Mouse (Mus musculus): ENCODE measurements around the gene Ube2l6.
A peak's percentile ranks its signal among the peaks of the same experiment; 100 is the strongest.

GRCm38 (mm10) chr2:84758542-84759127 is 40.0 kb upstream of the Ube2l6 start:
- TF ChIP-seq CTCF (IDR thresholded peaks at IDR 0.05; ENCODE audit: low read depth, low read length), result peak; percentile 51
- TF ChIP-seq POLR2A (IDR thresholded peaks at IDR 0.05; ENCODE audit: extremely low read depth, insufficient read depth, low read length), result no peak
